Mouse (Mus musculus): ENCODE data around the gene Cip2a. TPM values are rescaled to one million over a fixed set of nuclear protein-coding genes. Genes with fewer than 3 reads are reported as not detected.

The Cip2a gene
- 13.4 TPM for polyA plus RNA-seq (2015; fragmentation: Illumina TruSeq; extraction: RNeasy Lipid Tissue Mini Kit (QIAGEN cat#74804); ENCODE audit: insufficient read depth, low replicate concordance)

DNA sequence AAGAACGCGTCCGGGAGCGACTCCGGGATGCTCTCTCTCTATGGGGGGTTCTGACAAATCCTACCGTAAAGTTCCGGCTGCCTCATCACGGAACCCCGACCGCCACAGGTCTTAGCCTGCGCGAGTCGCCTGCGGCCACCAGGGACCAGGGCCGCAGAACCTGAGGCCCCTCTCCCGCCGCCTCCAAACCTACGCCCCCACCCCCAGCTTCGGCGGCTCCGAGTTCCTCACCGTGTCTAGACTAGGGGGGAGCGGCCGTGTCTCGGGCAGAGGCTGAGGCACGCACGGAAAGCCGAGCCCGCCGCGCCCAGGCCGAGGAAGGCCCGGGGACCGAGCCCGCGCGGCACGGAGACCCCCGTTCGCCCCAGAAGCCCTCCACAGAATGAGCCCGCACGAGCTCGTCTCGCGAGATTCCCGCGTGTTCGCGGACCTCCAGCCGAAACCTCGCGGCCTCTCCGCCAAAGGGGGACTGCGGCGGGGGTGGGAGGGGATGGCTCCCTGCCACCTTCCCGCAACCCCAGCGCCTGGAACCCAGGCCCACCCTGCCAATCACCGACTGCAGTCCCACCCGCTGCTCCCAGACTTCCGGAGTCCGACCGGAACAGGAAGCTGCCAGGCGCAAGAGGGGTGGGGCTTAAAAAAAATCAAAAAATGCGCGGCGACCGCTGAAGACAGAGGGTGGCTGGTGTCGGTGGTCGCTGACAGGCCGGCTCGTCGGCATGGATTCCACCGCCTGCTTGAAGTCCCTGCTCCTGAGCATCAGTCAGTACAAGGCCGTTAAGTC is at the start of gene Cip2a, which contains the start of gene Dzip3:
Gene Cip2a (plus strand): TSS at position 627 of the 784 bp plus-strand sequence.
Gene Dzip3 (minus strand): TSS at position 607 of the 784 bp plus-strand sequence.

DNA sequence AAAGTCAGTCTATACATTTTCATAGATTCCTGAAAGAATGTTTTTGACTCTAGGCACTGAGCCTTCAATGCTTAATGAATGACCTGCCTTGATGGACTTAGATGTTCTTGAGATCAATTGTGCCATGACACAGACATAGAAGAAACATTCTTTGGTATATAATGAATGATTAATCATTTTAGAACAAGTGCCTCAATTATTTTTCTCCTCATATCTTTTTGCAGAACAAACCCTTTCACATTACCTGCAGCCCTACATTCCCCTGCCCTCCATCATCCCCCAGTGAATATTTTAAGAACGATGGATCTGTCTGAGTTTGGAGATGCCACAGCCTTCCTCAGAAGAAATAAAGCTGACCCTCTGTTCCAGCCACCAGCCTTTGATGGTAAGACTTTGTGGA is 63.2 kb downstream of the Cip2a start, which contains the start of gene Myh15:
Gene Myh15 (plus strand): TSS at position 301 of the 400 bp plus-strand sequence.

Other genes starting within 250 kb of the Cip2a start
- gene Trat1, start 222.2 kb upstream of the Cip2a start, polyA plus RNA-seq (2015; fragmentation: Illumina TruSeq; extraction: RNeasy Lipid Tissue Mini Kit (QIAGEN cat#74804); ENCODE audit: insufficient read depth, low replicate concordance): 19.6 TPM
- not detected for gene Retnlb, start 177.3 kb upstream of the Cip2a start, polyA plus RNA-seq (2015; fragmentation: Illumina TruSeq; extraction: RNeasy Lipid Tissue Mini Kit (QIAGEN cat#74804); ENCODE audit: insufficient read depth, low replicate concordance)
- gene Retnla, start 151.6 kb upstream of the Cip2a start, polyA plus RNA-seq (2015; fragmentation: Illumina TruSeq; extraction: RNeasy Lipid Tissue Mini Kit (QIAGEN cat#74804); ENCODE audit: insufficient read depth, low replicate concordance): 5.8 TPM
- gene Retnlg, start 121.6 kb upstream of the Cip2a start, polyA plus RNA-seq (2015; fragmentation: Illumina TruSeq; extraction: RNeasy Lipid Tissue Mini Kit (QIAGEN cat#74804); ENCODE audit: insufficient read depth, low replicate concordance): 44.8 TPM
- 26.6 TPM for gene Dzip3, start within 50 bp of the Cip2a start, polyA plus RNA-seq (2015; fragmentation: Illumina TruSeq; extraction: RNeasy Lipid Tissue Mini Kit (QIAGEN cat#74804); ENCODE audit: insufficient read depth, low replicate concordance)
- gene Myh15, start 63.3 kb downstream of the Cip2a start, polyA plus RNA-seq (2015; fragmentation: Illumina TruSeq; extraction: RNeasy Lipid Tissue Mini Kit (QIAGEN cat#74804); ENCODE audit: insufficient read depth, low replicate concordance): 0.07 TPM